Mouse (Mus musculus): ENCODE data around the gene Mat1a.

- TF ChIP-seq CTCF (IDR thresholded peaks at IDR 0.05; ENCODE audit: low read depth, low read length), result no peak
- no peak for TF ChIP-seq GATA1 (IDR thresholded peaks at IDR 0.05; ENCODE audit: borderline replicate concordance, low read length)
- TF ChIP-seq TAL1 (conservative IDR thresholded peaks at IDR 0.05; ENCODE audit: low read depth, low read length), result no peak
- no peak for TF ChIP-seq POLR2AphosphoS5 (IDR thresholded peaks at IDR 0.05; ENCODE audit: insufficient replicate concordance, low read depth, low read length)
- no peak for TF ChIP-seq GATA2 (IDR thresholded peaks at IDR 0.05; ENCODE audit: borderline replicate concordance, low read depth, low read length)
Measured at GRCm38 (mm10) chr14:41124683-41125082, 19.8 kb downstream of the Mat1a start.
